Comparison of ENCODE assay signal across 8 mouse cellular contexts in the genomic region with DNA sequence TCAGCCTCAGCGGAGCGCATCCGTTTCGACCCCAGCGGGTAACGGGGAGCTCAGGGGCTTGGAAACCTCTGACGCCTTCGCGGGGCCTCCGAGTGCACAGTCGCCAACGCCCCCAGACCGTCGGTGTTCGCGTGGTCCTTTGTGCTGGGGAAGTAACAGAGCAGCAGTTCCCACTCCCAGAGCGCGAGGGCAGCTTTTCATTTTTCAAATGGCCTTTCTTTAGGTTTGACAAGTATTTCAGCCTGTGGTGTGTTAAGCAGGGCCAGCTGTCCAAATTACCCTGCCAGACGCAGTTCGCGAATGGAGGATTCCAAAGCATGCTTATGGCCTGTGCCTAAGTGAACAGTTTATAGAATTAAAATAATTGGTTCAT. TPM values are rescaled to one million over a fixed set of nuclear protein-coding genes. Genes with fewer than 3 reads are reported as not detected.
DNase-seq lines count a peak whose midpoint lies in the region; ATAC-seq and TF ChIP-seq lines count a peak whose summit lies in the region.

No protein-coding gene starts in this region.

- peak overlapping the region; percentile 90 for H3K27ac ChIP-seq in embryonic fibroblast, embryonic 13.5 days (ENCODE audit: insufficient read depth, low read length)
- peak overlapping the region; percentile 90 for H3K27ac ChIP-seq in liver, embryonic 11.5 days (ENCODE audit: low read depth, low read length)

- H3K9ac ChIP-seq in liver, embryonic 11.5 days (ENCODE audit: low read depth, low read length): peak overlapping the region; percentile 71

- ATAC-seq in frontal cortex, adult (ENCODE audit: low TSS enrichment): peak; percentile 62
- peak; percentile 76 for ATAC-seq in liver, embryonic 11.5 days (replicated peaks; ENCODE audit: low FRiP score)

- peaks cover 44% of the 10 kb centered on the region for H3K79me2 ChIP-seq in C2C12 (ENCODE audit: control insufficient read depth, insufficient read depth)

- H3K4me1 ChIP-seq in embryonic fibroblast, embryonic 13.5 days (ENCODE audit: control insufficient read depth, insufficient read depth, low read length): no peaks in the 10 kb centered on the region; the same call in 1 of the 2 replicates
- peaks cover 23% of the 10 kb centered on the region for H3K4me1 ChIP-seq in liver, embryonic 11.5 days (replicated peaks; ENCODE audit: control insufficient read depth, insufficient read depth, low read length)

- no peaks in the 10 kb centered on the region for H3K9me3 ChIP-seq in liver, embryonic 11.5 days (ENCODE audit: control insufficient read depth, low read length)

- H3K36me3 ChIP-seq in C2C12 (ENCODE audit: control insufficient read depth, insufficient read depth): no peaks in the 10 kb centered on the region
- H3K36me3 ChIP-seq in liver, embryonic 11.5 days (ENCODE audit: control insufficient read depth, insufficient read depth, low read length): no peaks in the 10 kb centered on the region

- no peak for DNase-seq in frontal cortex, postnatal 10 days (ENCODE audit: low spot score in 2 of 2)
- DNase-seq in liver, embryonic 11.5 days (ENCODE audit: low spot score): no peak
- DNase-seq in telencephalon, adult 2 months (ENCODE audit: low read depth, low spot score): peak; percentile 32
- no peak for DNase-seq in thymus, postnatal 25 days
- no peak for DNase-seq in kidney, postnatal 10 days

- no peak for TF ChIP-seq POLR2A in embryonic fibroblast, embryonic 13.5 days (IDR thresholded peaks at IDR 0.05; ENCODE audit: low read depth, low read length)

- H3K4me3 ChIP-seq in C2C12 (ENCODE audit: insufficient read depth, poor library complexity, severe bottlenecking): peak overlapping the region; percentile 80
- H3K4me3 ChIP-seq in embryonic fibroblast, embryonic 13.5 days (ENCODE audit: insufficient read depth, low read length): peak overlapping the region; percentile 57
- H3K4me3 ChIP-seq in liver, embryonic 11.5 days (ENCODE audit: low read depth, low read length): peak overlapping the region; percentile 90

- H3K79me3 ChIP-seq in C2C12 (ENCODE audit: low read depth): peaks cover 40% of the 10 kb centered on the region

- WGBS in liver, embryonic 11.5 days: under 1% methylated on average over 21 of the region's 21 CpGs

- H3K4me2 ChIP-seq in liver, embryonic 11.5 days: peak overlapping the region; percentile 81

- TF ChIP-seq CTCF in C2C12 (IDR thresholded peaks at IDR 0.05; ENCODE audit: control insufficient read depth, insufficient read depth, insufficient read length): no peak
- TF ChIP-seq CTCF in embryonic fibroblast, embryonic 13.5 days (IDR thresholded peaks at IDR 0.05; ENCODE audit: borderline replicate concordance, insufficient read depth, low read length): no peak

- H3K27me3 ChIP-seq in C2C12 (ENCODE audit: control insufficient read depth, insufficient read depth, insufficient read length): no peaks in the 10 kb centered on the region
- no peaks in the 10 kb centered on the region for H3K27me3 ChIP-seq in liver, embryonic 11.5 days (replicated peaks; ENCODE audit: control insufficient read depth, insufficient read depth, low read length)

- peak overlapping the region; percentile 79 for H3ac ChIP-seq in C2C12 (ENCODE audit: control insufficient read depth, insufficient read length, low read depth)

TF ChIP-seq in C2C12, 6 proteins besides CTCF, POLR2A, EP300 and RAD21:
- TF ChIP-seq CEBPB (IDR thresholded peaks at IDR 0.05; ENCODE audit: low read depth) (no peak), MAX (IDR thresholded peaks at IDR 0.05) (no peak), MYOG (IDR thresholded peaks at IDR 0.05; ENCODE audit: control insufficient read depth, extremely low read depth, insufficient read length) (no peak), MYOD1 (IDR thresholded peaks at IDR 0.05; ENCODE audit: control insufficient read depth, insufficient read length, low read depth) (no peak)

RNA-seq across cellular contexts. Expression of gene Rap1b, which starts 0.4 kb away (rescaled TPM):
- 54.9 TPM for polyA plus RNA-seq in C2C12 (2012; fragmentation: generic; extraction: Trizol)
- polyA plus RNA-seq in embryonic fibroblast, embryonic 13.5 days (2011; ENCODE audit: insufficient read length, low read depth, missing spikeins): 186 and 209 TPM in 2 replicates
- 252 and 292 TPM in 2 replicates for polyA plus RNA-seq in liver, embryonic 11.5 days (2014; fragmentation: Nextera tagmentation; extraction: Ambion mirVana)

RNA-seq across cellular contexts. Expression of gene Nup107, which starts 53.7 kb away (rescaled TPM):
- 41.2 TPM for polyA plus RNA-seq in C2C12 (2012; fragmentation: generic; extraction: Trizol)
- 61.7 and 70.3 TPM in 2 replicates for polyA plus RNA-seq in embryonic fibroblast, embryonic 13.5 days (2011; ENCODE audit: insufficient read length, low read depth, missing spikeins)
- 102 and 120 TPM in 2 replicates for polyA plus RNA-seq in liver, embryonic 11.5 days (2014; fragmentation: Nextera tagmentation; extraction: Ambion mirVana)
